Mouse (Mus musculus): ENCODE data around the gene Psmd3.
A peak's percentile ranks its signal among the peaks of the same experiment; 100 is the strongest.

- TF ChIP-seq CTCF (IDR thresholded peaks at IDR 0.05; ENCODE audit: low read depth, low read length) (peak; percentile 8; the same call in 1 of the 2 replicates), GATA2 (IDR thresholded peaks at IDR 0.05; ENCODE audit: borderline replicate concordance, low read depth, low read length) (no peak), TAL1 (conservative IDR thresholded peaks at IDR 0.05; ENCODE audit: low read depth, low read length) (no peak), POLR2AphosphoS5 (IDR thresholded peaks at IDR 0.05; ENCODE audit: insufficient replicate concordance, low read depth, low read length) (no peak), GATA1 (IDR thresholded peaks at IDR 0.05; ENCODE audit: borderline replicate concordance, low read length) (no peak)
Observed at GRCm38 (mm10) chr11:98680023-98680422, 2.3 kb upstream of the Psmd3 start.
